Mouse (Mus musculus): Measurements from ENCODE around the gene Ola1.

Gene Ola1

GRCm38 (mm10) chr2:73150526-73150925 is 68.2 kb downstream of the Ola1 start:
- DNase-seq (ENCODE audit: low read depth in 2 of 2, low spot score in 2 of 2) = no peak

- no peak for DNase-seq (ENCODE audit: low read depth in 2 of 2, low spot score in 2 of 2)
These were observed 72.6 kb downstream of the Ola1 start for GRCm38 (mm10) chr2:73146111-73146510.

DNA sequence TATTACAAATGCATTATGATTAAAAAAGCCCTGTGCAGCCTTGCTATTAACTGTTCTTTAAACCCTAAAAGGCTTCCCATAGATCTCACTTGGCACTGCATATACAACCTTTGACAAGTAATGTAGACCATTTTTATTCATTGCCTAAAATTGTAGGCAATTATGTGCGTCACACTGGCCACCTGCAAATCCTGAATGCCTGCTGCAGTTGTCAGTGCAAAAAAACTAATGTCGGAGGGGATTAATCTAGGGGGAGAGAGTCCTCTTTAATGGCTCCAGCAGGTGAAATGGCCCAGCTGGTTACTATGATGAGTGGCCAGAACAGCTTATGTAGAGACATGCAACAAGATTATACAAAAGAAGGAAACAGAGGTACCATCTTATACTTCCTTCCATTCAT is 75.0 kb downstream of the Ola1 start:
- no peak for DNase-seq (ENCODE audit: low read depth in 2 of 2, low spot score in 2 of 2)

GRCm38 (mm10) chr2:73142832-73143470 is 75.8 kb downstream of the Ola1 start:
- DNase-seq (ENCODE audit: low read depth in 2 of 2, low spot score in 2 of 2) = no peak

DNA sequence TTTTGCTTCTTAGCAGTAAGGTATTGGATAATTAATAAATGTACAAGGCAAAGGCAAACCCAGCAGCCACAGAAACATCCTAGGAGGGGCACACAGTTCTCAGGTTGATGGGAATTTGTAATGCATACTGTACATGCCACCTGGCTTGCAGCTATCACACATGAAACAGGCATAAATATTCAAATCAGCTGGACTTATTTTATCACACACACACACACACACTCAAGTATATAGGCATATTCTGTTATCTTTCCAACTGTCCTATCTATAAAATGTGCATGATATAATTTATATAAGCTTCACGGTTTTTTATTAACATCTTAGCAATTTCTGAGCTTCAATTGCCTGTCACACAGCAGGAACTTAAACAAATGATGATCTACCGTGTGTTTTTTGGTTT is 85.8 kb downstream of the Ola1 start:
- no peak for DNase-seq (ENCODE audit: low read depth in 2 of 2, low spot score in 2 of 2)

GRCm38 (mm10) chr2:73127686-73128085 is 91.0 kb downstream of the Ola1 start:
- DNase-seq (ENCODE audit: low read depth in 2 of 2, low spot score in 2 of 2) = no peak

DNA sequence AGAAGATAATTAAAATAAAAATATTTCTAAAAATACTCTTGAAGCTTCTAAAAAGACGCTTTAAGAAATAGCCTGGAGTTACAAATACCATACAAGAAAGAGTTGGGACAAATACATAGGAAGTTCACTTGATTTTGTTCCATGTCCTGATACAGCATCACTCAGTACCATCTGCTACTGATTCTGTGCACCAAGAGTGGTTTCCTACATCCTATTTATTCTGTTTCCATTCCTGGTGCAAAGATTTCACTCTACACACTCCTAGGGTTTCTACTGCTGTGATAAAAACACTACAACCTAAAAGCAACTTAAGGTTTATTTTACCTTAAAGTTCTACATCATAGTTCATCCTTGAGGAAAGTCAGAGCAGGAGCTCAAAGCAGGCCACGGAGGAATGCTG is 99.9 kb downstream of the Ola1 start:
- no peak for DNase-seq (ENCODE audit: low read depth in 2 of 2, low spot score in 2 of 2)

GRCm38 (mm10) chr2:73107089-73107488 is 111.6 kb downstream of the Ola1 start:
- DNase-seq (ENCODE audit: low read depth in 2 of 2, low spot score in 2 of 2) = no peak

DNA sequence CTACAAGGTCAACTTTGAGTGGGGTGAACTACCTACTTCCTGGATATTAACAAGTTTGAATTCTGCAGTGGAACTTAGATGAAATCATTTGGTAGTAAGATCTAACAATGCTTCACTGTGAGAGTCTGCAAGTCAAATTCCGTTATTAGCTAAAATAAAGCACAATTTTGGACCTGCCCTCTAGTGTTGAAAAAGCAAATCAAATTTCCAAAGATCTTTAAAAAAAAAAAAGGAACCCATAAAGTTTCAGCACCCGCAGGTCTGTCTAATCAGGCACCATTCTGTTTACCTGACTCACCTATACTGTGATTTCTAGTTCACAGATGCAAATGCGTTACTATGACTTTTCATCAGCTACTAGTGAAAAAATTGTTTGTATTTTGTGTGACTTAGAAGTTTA is 122.2 kb downstream of the Ola1 start:
- no peak for DNase-seq (ENCODE audit: low read depth in 2 of 2, low spot score in 2 of 2)

DNA sequence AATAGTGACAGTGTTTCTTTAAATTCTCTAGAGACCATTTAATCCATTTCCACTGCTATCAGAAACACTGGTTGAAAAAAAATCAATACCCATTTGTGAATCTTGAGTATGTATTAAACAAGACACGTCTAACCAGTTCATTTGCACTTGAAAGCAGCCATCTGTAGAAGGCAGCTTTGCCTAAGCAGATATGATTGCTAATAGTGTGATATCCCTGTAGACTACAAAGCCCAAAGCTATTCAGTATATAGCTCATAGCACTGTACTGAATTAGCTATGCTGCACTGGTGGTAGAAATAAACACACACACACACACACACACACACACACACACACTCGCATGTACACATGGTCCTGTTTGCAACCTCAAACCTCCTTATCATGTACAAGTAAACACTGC is 123.4 kb downstream of the Ola1 start:
- no peak for DNase-seq (ENCODE audit: low read depth in 2 of 2, low spot score in 2 of 2)

DNA sequence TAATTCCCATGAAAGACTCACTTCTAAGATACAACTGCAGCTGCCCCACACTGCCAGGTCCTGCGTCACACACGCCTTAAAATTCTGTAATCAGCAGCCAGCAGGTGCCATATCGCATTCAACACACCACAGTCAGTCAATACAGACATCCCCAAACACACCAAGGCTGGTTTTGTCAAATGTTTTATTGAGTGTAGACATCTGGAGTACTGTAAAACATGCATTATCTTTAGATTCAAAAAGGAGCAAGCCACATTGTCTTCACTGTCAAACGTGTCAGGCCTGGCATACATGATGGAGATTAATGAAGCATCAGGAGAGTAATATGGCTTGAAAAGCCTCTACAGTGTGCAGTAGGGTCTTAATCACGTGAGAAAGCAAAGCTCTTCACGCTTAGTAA is 125.7 kb downstream of the Ola1 start:
- no peak for DNase-seq (ENCODE audit: low read depth in 2 of 2, low spot score in 2 of 2)

- DNase-seq (ENCODE audit: low read depth in 2 of 2, low spot score in 2 of 2) = no peak
These were observed 127.4 kb downstream of the Ola1 start for GRCm38 (mm10) chr2:73091302-73091701.

- no peak for DNase-seq (ENCODE audit: low read depth in 2 of 2, low spot score in 2 of 2)
These were observed 131.1 kb downstream of the Ola1 start for GRCm38 (mm10) chr2:73087641-73088040.

- no peak for DNase-seq (ENCODE audit: low read depth in 2 of 2, low spot score in 2 of 2)
These were observed 132.9 kb downstream of the Ola1 start for GRCm38 (mm10) chr2:73085669-73086304.

- no peak for DNase-seq (ENCODE audit: low read depth in 2 of 2, low spot score in 2 of 2)
These were observed 136.2 kb downstream of the Ola1 start for GRCm38 (mm10) chr2:73082476-73082875.

GRCm38 (mm10) chr2:73081861-73082260 is 136.9 kb downstream of the Ola1 start:
- no peak for DNase-seq (ENCODE audit: low read depth in 2 of 2, low spot score in 2 of 2)

DNA sequence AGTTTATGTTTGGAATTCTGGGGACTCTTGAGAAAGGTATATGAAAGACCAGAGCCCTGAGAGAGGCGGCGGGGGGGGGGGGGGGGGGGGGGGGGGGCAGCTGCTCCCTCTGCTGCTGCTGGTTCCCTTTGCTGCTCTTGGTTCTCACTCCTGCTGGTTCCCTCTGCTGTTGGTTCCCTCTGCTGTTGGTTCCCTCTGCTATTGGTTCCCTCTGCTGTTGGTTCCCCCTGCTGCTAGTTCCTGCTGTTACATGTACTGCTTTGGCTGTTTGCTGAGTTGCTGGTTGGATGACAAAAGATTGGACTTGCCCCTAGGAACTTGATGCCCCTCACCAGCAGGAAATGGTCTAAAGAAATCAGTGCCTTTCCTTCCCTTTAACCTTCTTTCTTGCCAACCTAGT is 138.6 kb downstream of the Ola1 start:
- no peak for DNase-seq (ENCODE audit: low read depth in 2 of 2, low spot score in 2 of 2)

- DNase-seq (ENCODE audit: low read depth in 2 of 2, low spot score in 2 of 2) = no peak
These were observed 139.4 kb downstream of the Ola1 start for GRCm38 (mm10) chr2:73079311-73079710.

GRCm38 (mm10) chr2:73073811-73074472 is 144.8 kb downstream of the Ola1 start:
- no peak for DNase-seq (ENCODE audit: low read depth in 2 of 2, low spot score in 2 of 2)

- no peak for DNase-seq (ENCODE audit: low read depth in 2 of 2, low spot score in 2 of 2)
These were observed 147.5 kb downstream of the Ola1 start for GRCm38 (mm10) chr2:73071201-73071600.

DNA sequence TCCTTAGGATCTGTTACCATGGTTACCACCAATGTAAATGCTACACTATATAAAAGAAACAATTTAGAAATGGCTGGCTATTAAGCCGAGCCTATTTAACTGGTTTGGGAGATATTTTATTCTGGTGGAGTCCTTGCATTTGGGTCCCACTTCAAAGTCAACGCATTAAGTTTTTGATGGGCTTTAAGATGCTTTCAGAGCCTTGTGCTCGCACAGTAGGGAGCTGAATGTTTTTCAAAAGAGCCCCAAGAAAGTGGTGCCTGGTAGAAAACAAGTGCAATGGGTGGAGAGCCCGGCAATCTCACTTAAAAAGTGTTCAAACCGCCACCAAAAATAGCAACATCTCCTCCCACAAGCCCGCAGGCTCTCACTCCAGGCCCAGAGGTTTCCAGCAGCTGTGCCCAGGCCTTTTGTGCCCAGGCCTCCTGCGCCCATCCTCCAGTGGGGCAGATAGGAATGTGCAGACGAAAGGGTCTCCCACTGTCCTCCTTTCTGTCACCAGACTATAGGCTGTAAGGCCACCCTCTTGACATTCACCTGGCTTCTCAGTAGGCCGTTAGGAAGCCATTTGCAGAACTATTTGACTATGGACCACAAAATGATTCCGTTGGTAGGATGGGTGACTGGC is 148.2 kb downstream of the Ola1 start:
- DNase-seq (ENCODE audit: low read depth in 2 of 2, low spot score in 2 of 2) = no peak

DNA sequence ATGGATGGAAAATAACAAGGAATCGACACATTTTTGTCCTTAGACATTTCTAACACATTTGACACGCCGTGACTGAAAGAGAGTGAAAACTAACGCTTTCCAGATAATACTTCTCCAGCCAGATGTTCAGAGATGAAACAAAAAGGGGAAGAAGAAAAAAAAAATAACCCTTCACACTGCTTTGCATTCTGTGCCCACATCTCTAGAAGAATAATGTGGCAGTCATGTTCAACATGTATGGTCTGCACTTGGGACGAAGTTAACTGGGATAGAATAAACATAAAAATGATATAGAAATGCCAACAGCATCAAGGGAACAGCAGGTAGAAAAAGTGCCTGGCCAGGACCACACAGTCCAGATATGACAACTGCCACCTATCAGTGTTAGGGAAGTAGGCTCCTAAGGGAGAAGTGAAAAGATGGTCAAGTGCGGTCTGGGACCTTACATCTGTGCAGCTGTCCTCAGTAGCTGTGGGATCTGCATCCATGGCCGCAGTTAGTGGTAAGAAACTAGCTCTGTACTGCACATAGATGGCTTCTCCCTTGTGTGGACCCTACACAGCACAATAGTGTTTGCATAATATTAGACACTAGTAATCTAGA is 149.4 kb downstream of the Ola1 start:
- no peak for DNase-seq (ENCODE audit: low read depth in 2 of 2, low spot score in 2 of 2)

All from CD8-positive naive resting alpha-beta T cell, adult 2 months (primary cell).